ENCODE assay signal across 11 mouse cellular contexts in genomic region chr16:55460519-55460918, GRCm38 (mm10).
DNase-seq lines count a peak whose midpoint lies in the region; ATAC-seq and TF ChIP-seq lines count a peak whose summit lies in the region.
"Had no signal": no experiment of that assay in that cellular context is flagged by ENCODE, and none has a peak within 500 bp of the region (broad histone marks: within the 10 kb centered on the region; RNA-seq: fewer than 3 reads in every experiment).

No protein-coding gene starts in this region.

- no peaks in the 10 kb centered on the region for H3K27me3 ChIP-seq in forebrain, postnatal 0 days (ENCODE audit: insufficient read depth, low read length)
- no peaks in the 10 kb centered on the region for H3K27me3 ChIP-seq in forebrain, embryonic 13.5 days
- no peaks in the 10 kb centered on the region for H3K27me3 ChIP-seq in kidney, embryonic 16.5 days (ENCODE audit: insufficient read depth, low read length)
- H3K27me3 ChIP-seq: embryonic facial prominence, embryonic 15.5 days had no signal

- peak; percentile 76 for TF ChIP-seq CTCF in forebrain, postnatal 0 days (IDR thresholded peaks at IDR 0.05; ENCODE audit: low read depth)

- H3K9ac ChIP-seq in forebrain, postnatal 0 days: no peak overlapping the region
- no peak overlapping the region for H3K9ac ChIP-seq in forebrain, embryonic 13.5 days
- no peak overlapping the region for H3K9ac ChIP-seq in kidney, embryonic 16.5 days (replicated peaks; ENCODE audit: low read length)
- H3K9ac ChIP-seq: embryonic facial prominence, embryonic 15.5 days had no signal

- H3K4me1 ChIP-seq in forebrain, postnatal 0 days (ENCODE audit: insufficient read depth): no peaks in the 10 kb centered on the region
- H3K4me1 ChIP-seq in forebrain, embryonic 13.5 days: no peaks in the 10 kb centered on the region
- H3K4me1 ChIP-seq in kidney, embryonic 16.5 days (ENCODE audit: insufficient read depth, low read length): no peaks in the 10 kb centered on the region
- H3K4me1 ChIP-seq: embryonic facial prominence, embryonic 15.5 days had no signal

- DNase-seq in forebrain, postnatal 0 days: peak; percentile 45
- peak; percentile 34 for DNase-seq in ovary, postnatal 36 days (ENCODE audit: low spot score)
- no peak for DNase-seq in ovary, adult 18-20 months (ENCODE audit: low spot score)
- no peak for DNase-seq in heart, adult 18-20 months
- DNase-seq in spleen, adult 12 weeks (ENCODE audit: low spot score): no peak

- no peaks in the 10 kb centered on the region for H3K36me3 ChIP-seq in forebrain, postnatal 0 days (ENCODE audit: insufficient read depth)
- H3K36me3 ChIP-seq in forebrain, embryonic 13.5 days (ENCODE audit: poor library complexity, severe bottlenecking): no peaks in the 10 kb centered on the region
- no peaks in the 10 kb centered on the region for H3K36me3 ChIP-seq in kidney, embryonic 16.5 days (ENCODE audit: insufficient read depth, low read length)
- H3K36me3 ChIP-seq: embryonic facial prominence, embryonic 15.5 days; G1E had no signal

- no peak overlapping the region for H3K4me3 ChIP-seq in forebrain, postnatal 0 days (ENCODE audit: low read depth, low read length)
- H3K4me3 ChIP-seq in forebrain, embryonic 13.5 days: no peak overlapping the region
- H3K4me3 ChIP-seq in kidney, embryonic 16.5 days (ENCODE audit: low read length): no peak overlapping the region
- H3K4me3 ChIP-seq: embryonic facial prominence, embryonic 15.5 days had no signal

- ATAC-seq in forebrain, postnatal 0 days: no peak
- ATAC-seq in forebrain, embryonic 13.5 days: no peak
- 0 out of 2 replicates have a peak, but pooled peaks have one; percentile 39 for ATAC-seq in kidney, embryonic 16.5 days (ENCODE audit: low FRiP score, low TSS enrichment)
- ATAC-seq in CD4-positive, CD25-positive, alpha-beta regulatory T cell, adult 4 months: no peak
- ATAC-seq: intestine, embryonic 16.5 days had no signal

- H3K9me3 ChIP-seq in forebrain, postnatal 0 days (ENCODE audit: low read length): no peaks in the 10 kb centered on the region
- H3K9me3 ChIP-seq in forebrain, embryonic 13.5 days (replicated peaks): no peaks in the 10 kb centered on the region
- H3K9me3 ChIP-seq in kidney, embryonic 16.5 days (ENCODE audit: low read length): no peaks in the 10 kb centered on the region
- H3K9me3 ChIP-seq: embryonic facial prominence, embryonic 15.5 days; G1E had no signal

- no peak overlapping the region for H3K4me2 ChIP-seq in forebrain, postnatal 0 days (ENCODE audit: low read depth)
- no peak overlapping the region for H3K4me2 ChIP-seq in forebrain, embryonic 13.5 days
- no peak overlapping the region for H3K4me2 ChIP-seq in kidney, embryonic 16.5 days (replicated peaks; ENCODE audit: low read depth, low read length)
- H3K4me2 ChIP-seq: embryonic facial prominence, embryonic 15.5 days had no signal

- no peak overlapping the region for H3K27ac ChIP-seq in forebrain, postnatal 0 days (ENCODE audit: low read depth, low read length)
- H3K27ac ChIP-seq in forebrain, embryonic 13.5 days: no peak overlapping the region
- H3K27ac ChIP-seq in kidney, embryonic 16.5 days (ENCODE audit: low read length): no peak overlapping the region
- H3K27ac ChIP-seq: embryonic facial prominence, embryonic 15.5 days had no signal

Comparison
In these comparisons a context has a peak if more than half of its experiments do, and no peak if none do; other contexts are left out.
1. DNase-seq: peak in forebrain, postnatal 0 days (single experiment) and ovary, postnatal 36 days (single experiment); none in ovary, adult 18-20 months (single experiment), heart, adult 18-20 months (0 of 2) and spleen, adult 12 weeks (single experiment).